Mouse (Mus musculus) liver, embryonic 11.5 days (tissue): ENCODE data around the gene Mafb. TPM values are rescaled to one million over a fixed set of nuclear protein-coding genes. Genes with fewer than 3 reads are reported as not detected.

Source experiments
- ATAC-seq: fragments of 200-750 bp; cut with Nextera tagmentation; replicated peaks from 2 replicates; pipeline ENCODE4 v1.8.0; 2017; ENCODE audit warnings: moderate number of reproducible peaks, mild to moderate bottlenecking, moderate TSS enrichment, moderate library complexity; ENCODE audit not compliant: low FRiP score
- DNase-seq: peaks from one replicate; pipeline ENCODE4 v3.0.0-alpha.2; 2017; ENCODE audit warnings: low spot score
- H3K27ac ChIP-seq: fragments of 300-500 bp; sonication (generic); 2 replicates; pipeline ENCODE4 v1.5.1; 2014; ENCODE audit warnings: mild to moderate bottlenecking, low read depth, low read length, control low read depth
- H3K27me3 ChIP-seq: fragments of 300-500 bp; sonication (generic); replicated peaks from 2 replicates; pipeline ENCODE4 v1.6.1; 2014; ENCODE audit warnings: low read length, mixed read lengths; ENCODE audit not compliant: control insufficient read depth, insufficient read depth
- H3K36me3 ChIP-seq: fragments of 300-500 bp; sonication (generic); 2 replicates; pipeline ENCODE4 v1.6.1; 2014; ENCODE audit warnings: mild to moderate bottlenecking, low read length, moderate library complexity, mixed read lengths; ENCODE audit not compliant: control insufficient read depth, insufficient read depth
- H3K4me1 ChIP-seq: fragments of 300-500 bp; sonication (generic); replicated peaks from 2 replicates; pipeline ENCODE4 v1.6.1; 2014; ENCODE audit warnings: low read length, mixed read lengths; ENCODE audit not compliant: control insufficient read depth, insufficient read depth
- H3K4me2 ChIP-seq: fragments of 300-500 bp; sonication (generic); 2 replicates; pipeline ENCODE4 v1.6.1; 2014; ENCODE audit warnings: mild to moderate bottlenecking, control low read depth, moderate library complexity
- H3K4me3 ChIP-seq: fragments of 300-500 bp; sonication (generic); 2 replicates; pipeline ENCODE4 v1.5.1; 2014; ENCODE audit warnings: low read depth, low read length, control low read depth
- H3K9ac ChIP-seq: fragments of 300-500 bp; sonication (generic); 2 replicates; pipeline ENCODE4 v1.6.1; 2014; ENCODE audit warnings: low read depth, low read length, control low read depth
- H3K9me3 ChIP-seq: fragments of 300-500 bp; sonication (generic); 2 replicates; pipeline ENCODE4 v1.6.1; 2016; ENCODE audit warnings: low read length, inconsistent platforms, mixed read lengths; ENCODE audit not compliant: control insufficient read depth
- WGBS: fragments of 180-500 bp; shearing (Covaris S2); extraction: QIAGEN DNeasy Blood & Tissue Kit; methylation state at CpG from one replicate; pipeline ENCODE4 v1.1.7; 2014; 5-methylcytosine and 5-hydroxymethylcytosine counted together
- polyA plus RNA-seq: library from polyadenylated mRNA; unstranded; fragments of >200 nt; fragmentation: Nextera tagmentation; extraction: Ambion mirVana; gene quantifications from 2 replicates; pipeline ENCODE4 v1.2.1, GENCODE M21; 2014

The Mafb gene
- polyA plus RNA-seq, 1 experiment from 2014 or later, result 4.5 TPM

DNA sequence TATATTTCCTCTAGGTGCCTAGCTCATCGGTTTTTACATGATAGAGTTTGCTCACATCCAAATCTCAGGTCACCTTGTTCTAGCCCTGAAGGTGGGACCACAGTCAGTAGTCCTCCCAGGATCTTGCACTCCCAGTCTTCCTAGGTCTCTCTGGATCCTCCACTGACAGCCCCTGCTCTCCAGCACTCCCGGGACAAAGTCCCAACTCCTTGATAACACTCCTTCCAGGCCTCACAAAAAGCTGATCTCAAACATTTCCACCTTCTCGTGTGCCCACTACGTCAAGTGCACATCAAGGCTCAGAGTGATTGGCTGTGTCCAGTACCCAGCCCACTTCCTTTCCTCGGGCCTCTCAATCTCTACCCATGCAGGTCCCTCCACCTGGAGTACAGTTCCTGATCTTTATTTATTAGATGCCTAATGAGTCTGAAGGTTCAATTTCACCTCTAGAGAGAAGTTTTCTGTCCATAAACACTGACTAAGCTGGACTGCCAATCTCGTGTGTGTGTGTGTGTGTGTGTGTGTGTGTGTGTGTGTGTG, 41.7 kb downstream of the Mafb start:
- no peak for ATAC-seq
- WGBS, result 71% methylated on average over 6 of the region's 6 CpGs
- H3K9ac ChIP-seq, result no peak overlapping the region
- H3K4me3 ChIP-seq, result no peak overlapping the region
- no peak overlapping the region for H3K27ac ChIP-seq
- H3K36me3 ChIP-seq, result no peaks in the 10 kb centered on the region
- H3K9me3 ChIP-seq, result no peaks in the 10 kb centered on the region
- peaks cover 13% of the 10 kb centered on the region for H3K4me1 ChIP-seq
- no peak overlapping the region for H3K4me2 ChIP-seq
- H3K27me3 ChIP-seq, result no peaks in the 10 kb centered on the region
- no peak for DNase-seq

DNA sequence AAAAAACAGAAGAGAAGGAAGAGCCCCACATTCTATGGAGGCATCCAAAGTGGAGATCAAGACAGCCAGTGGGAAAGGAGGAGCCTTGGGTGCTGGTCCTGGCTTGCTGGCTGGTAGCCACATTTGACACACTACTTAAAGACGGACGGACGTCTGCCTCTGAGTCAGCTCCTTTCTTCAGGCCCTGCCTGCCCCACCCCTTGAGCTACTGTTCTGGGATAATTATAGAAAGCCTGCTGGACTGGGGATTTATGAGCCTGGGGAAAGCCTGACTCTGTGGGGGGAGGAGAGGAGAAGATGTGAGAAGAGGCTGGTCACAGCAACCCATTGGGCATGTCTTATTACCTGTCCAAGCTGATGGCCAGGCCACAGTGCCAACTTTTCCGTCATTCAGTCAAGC, 45.0 kb downstream of the Mafb start:
- no peaks in the 10 kb centered on the region for H3K9me3 ChIP-seq
- H3K4me3 ChIP-seq, result no peak overlapping the region
- peaks cover under 1% of the 10 kb centered on the region; the same call in 1 of the 2 replicates for H3K4me1 ChIP-seq
- 33% methylated on average over 4 of the region's 4 CpGs for WGBS
- no peak overlapping the region for H3K27ac ChIP-seq
- H3K9ac ChIP-seq, result no peak overlapping the region
- ATAC-seq, result no peak
- H3K36me3 ChIP-seq, result no peaks in the 10 kb centered on the region
- no peak overlapping the region for H3K4me2 ChIP-seq
- no peak for DNase-seq
- H3K27me3 ChIP-seq, result no peaks in the 10 kb centered on the region

DNA sequence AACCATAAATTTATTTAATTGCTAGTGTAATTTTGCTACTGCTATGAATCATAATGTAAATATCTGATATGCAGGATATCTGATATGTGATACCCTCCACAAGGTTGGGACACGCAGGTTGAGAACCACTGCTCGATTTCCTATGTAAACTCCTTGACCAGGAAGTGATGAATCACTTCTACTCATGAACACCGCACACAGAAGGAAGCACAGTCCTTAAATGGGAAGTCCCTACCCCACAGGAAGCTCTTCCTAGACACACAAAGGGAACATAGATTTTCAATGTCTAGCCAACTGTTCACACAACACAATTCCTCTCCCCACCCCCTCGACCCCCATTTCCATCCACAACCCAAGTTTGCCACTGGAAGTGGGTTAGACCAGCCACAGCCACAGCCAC, 48.6 kb downstream of the Mafb start:
- no peak overlapping the region for H3K27ac ChIP-seq
- H3K9ac ChIP-seq, result no peak overlapping the region
- H3K9me3 ChIP-seq, result no peaks in the 10 kb centered on the region
- no peak for ATAC-seq
- no peaks in the 10 kb centered on the region for H3K4me1 ChIP-seq
- H3K4me2 ChIP-seq, result no peak overlapping the region
- WGBS, result 38% methylated on average over 4 of the region's 4 CpGs
- H3K4me3 ChIP-seq, result no peak overlapping the region
- DNase-seq, result no peak
- H3K36me3 ChIP-seq, result no peaks in the 10 kb centered on the region
- no peaks in the 10 kb centered on the region for H3K27me3 ChIP-seq

Other genes with a start within 250 kb of the Mafb start
- 8.4 and 8.6 TPM in 2 replicates for gene Gm826, start 32.9 kb downstream of the Mafb start, polyA plus RNA-seq